Mouse (Mus musculus) E14TG2a.4 (cell line): ENCODE measurements at regions not wholly inside any gene's neighbourhood (a gene's known extent, or its start where the extent isn't known, plus 50 kb on each side); places are given as distances from the start of the nearest gene placed in this dataset.

Source experiments
- CTCF ChIP-seq: conservative IDR thresholded peaks from 2 replicates; pipeline ENCODE4 v1.5.1; 2014; ENCODE audit warnings: low read length
- POU5F1 ChIP-seq: IDR thresholded peaks from 2 replicates; pipeline ENCODE4 v1.6.1; 2014; ENCODE audit warnings: low read length, borderline replicate concordance

DNA sequence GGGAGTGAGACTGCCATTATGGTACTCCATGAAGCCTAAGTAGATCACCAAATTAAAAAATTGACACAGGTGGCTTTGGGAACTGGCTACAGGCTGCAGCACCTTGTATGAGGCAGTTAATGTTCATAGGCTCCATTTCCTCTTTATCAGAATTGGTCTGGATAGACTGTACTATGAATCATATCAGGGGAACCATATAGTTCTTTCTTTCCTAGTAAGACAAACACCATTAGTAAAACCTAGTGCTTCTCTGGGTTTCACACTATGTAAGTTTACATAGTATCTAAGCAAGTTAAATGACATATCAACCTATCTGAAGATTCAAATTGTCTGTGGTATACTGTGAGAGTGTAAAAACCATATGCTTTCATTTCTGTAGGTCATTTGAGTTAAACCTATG is 145.0 kb downstream of the Ahr start:
- no peak for TF ChIP-seq CTCF
- TF ChIP-seq POU5F1: no peak
